Mouse (Mus musculus) thymus, postnatal 25 days (tissue): ENCODE measurements around the gene Pheta2.

Source experiments
- DNase-seq: peaks from one replicate; pipeline ENCODE4 v3.0.0; 2022

The Pheta2 gene

GRCm38 (mm10) chr15:82338593-82339112 lies at the start of gene Pheta2, which contains the start of the genes Naga and Smdt1:
Pheta2 (plus strand) TSS chr15:82338942.
Naga (minus strand) TSS chr15:82338925.
Smdt1 (plus strand) TSS chr15:82338959.
- peak; percentile 97 for DNase-seq

- DNase-seq, result no peak
These were observed 48.5 kb upstream of the Pheta2 start for GRCm38 (mm10) chr15:82290252-82290651.

GRCm38 (mm10) chr15:82292851-82293250 lies 45.9 kb upstream of the Pheta2 start:
- DNase-seq, result no peak

- DNase-seq, result no peak
These were observed 45.5 kb upstream of the Pheta2 start for GRCm38 (mm10) chr15:82293271-82293711.

- no peak for DNase-seq
These were observed 44.7 kb upstream of the Pheta2 start for GRCm38 (mm10) chr15:82294059-82294458.

GRCm38 (mm10) chr15:82298764-82299561 lies 39.8 kb upstream of the Pheta2 start, which contains the start of gene Wbp2nl:
Wbp2nl (plus strand) TSS chr15:82298954.
- DNase-seq, result no peak

GRCm38 (mm10) chr15:82307107-82307506 lies 31.6 kb upstream of the Pheta2 start:
- no peak for DNase-seq

- no peak for DNase-seq
These were observed 30.3 kb upstream of the Pheta2 start for GRCm38 (mm10) chr15:82308416-82308815.

GRCm38 (mm10) chr15:82317839-82318238 lies 20.9 kb upstream of the Pheta2 start:
- no peak for DNase-seq

- no peak for DNase-seq
These were observed 19.1 kb upstream of the Pheta2 start for GRCm38 (mm10) chr15:82319613-82320012.

- DNase-seq, result no peak
These were observed 16.5 kb upstream of the Pheta2 start for GRCm38 (mm10) chr15:82322195-82322594.

GRCm38 (mm10) chr15:82325382-82325781 lies 13.4 kb upstream of the Pheta2 start:
- no peak for DNase-seq

- DNase-seq, result no peak
These were observed 3.5 kb upstream of the Pheta2 start for GRCm38 (mm10) chr15:82335194-82335593.

GRCm38 (mm10) chr15:82336629-82337028 lies 2.1 kb upstream of the Pheta2 start:
- no peak for DNase-seq

- DNase-seq, result no peak
These were observed 867 bp upstream of the Pheta2 start for GRCm38 (mm10) chr15:82337875-82338274.

GRCm38 (mm10) chr15:82339150-82339549 lies 408 bp downstream of the Pheta2 start:
- no peak for DNase-seq

GRCm38 (mm10) chr15:82339634-82340254 lies 1.0 kb downstream of the Pheta2 start:
- DNase-seq, result no peak

- no peak for DNase-seq
These were observed 1.8 kb downstream of the Pheta2 start for GRCm38 (mm10) chr15:82340414-82341035.

- DNase-seq, result peak; percentile 35
These were observed 2.3 kb downstream of the Pheta2 start for GRCm38 (mm10) chr15:82341036-82341501.

- no peak for DNase-seq
These were observed 3.2 kb downstream of the Pheta2 start for GRCm38 (mm10) chr15:82341675-82342542.

- no peak for DNase-seq
These were observed 3.8 kb downstream of the Pheta2 start for GRCm38 (mm10) chr15:82342543-82342935.
